Mouse (Mus musculus) frontal cortex, postnatal 36 days (tissue): Measurements from ENCODE around the gene Efhd2.

Experiments used
- DNase-seq, 2 experiments: peaks; one replicate each; pipeline ENCODE4 v3.0.0; 2022; ENCODE audit warnings: low spot score in 2 of 2

The Efhd2 gene

GRCm38 (mm10) chr4:141874601-141875460 is at the start of gene Efhd2:
Gene Efhd2 (minus strand): TSS chr4:141874920.
- DNase-seq: peak; percentile 76 to 78

- peak in 1 of 2 experiments; percentile 20 for DNase-seq
These were observed 49.2 kb upstream of the Efhd2 start for GRCm38 (mm10) chr4:141923961-141924360.

DNA sequence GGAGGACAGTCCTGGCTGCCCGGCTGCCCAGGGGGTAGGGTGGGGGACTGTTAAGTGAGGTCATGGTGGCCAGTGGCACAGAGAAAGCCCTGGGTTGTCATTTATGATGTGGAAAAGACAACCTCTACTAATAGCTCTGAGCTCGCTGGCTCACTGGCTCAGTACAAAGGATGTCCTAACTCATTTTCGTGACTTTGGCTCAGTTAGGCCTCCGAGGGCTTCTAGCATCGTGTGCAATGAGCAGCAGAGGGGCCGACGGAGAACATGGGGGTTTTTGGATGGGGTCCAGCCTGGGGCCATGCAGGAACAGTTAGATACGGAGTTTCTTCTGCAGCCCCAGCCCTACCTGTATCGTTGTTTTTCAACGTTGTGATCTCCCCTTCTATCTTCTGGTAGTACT is 45.7 kb upstream of the Efhd2 start:
- no peak for DNase-seq

DNA sequence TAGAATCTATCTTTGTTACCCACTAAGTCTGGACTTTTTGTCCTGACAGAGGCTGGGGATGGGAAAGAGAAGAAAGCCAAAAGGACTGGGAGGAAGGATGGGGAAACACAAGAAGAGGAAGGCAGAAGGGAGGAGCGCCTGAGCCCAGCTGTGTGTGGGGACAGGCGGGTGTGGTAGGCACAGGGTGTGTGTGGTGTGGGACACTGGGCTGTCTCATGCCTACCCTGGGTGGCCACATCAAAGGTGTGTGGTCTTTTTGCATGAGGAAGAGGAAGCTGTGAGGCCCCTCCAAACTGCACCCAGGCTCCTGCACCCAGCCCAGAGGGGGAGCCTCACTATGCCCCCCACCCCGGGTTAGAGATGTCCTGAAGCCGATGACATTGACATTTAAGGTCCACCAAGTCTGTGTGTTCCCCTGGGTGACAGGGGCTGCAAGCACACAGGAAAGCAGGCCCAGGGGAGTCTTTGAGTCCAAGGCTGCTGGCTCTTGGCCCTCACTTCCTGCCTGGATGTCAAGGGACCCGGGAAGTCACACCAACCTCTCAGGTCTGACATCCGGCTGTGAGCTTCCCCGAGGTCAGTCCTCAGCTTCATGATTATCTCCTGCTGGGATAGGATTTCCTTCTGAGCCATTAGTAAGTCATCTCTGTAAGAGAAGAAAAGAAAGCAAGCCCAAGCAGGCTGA is 43.2 kb upstream of the Efhd2 start:
- no peak for DNase-seq

DNA sequence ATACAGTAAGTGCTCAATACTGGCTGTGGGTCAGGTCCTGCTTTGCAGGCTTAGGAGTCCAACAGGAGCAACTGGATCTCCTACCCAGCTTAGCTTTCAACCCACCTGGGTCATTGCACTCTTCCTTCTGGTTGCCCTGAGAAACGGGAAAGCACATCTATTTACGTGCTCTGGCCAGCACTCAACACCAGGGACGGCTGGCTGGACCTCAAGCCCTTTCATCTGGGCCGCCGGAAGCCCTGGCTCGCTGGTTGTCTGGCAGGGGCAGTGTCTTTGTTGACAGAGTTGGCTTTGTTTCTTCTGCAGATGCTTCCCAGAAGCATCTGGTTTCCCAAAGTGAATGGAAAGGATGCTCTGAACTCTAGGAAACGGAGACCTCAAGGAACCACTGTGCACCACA is 39.3 kb upstream of the Efhd2 start:
- DNase-seq: peak in 1 of 2 experiments; percentile 31

- DNase-seq: no peak
These were observed 38.7 kb upstream of the Efhd2 start for GRCm38 (mm10) chr4:141913201-141913993.

- no peak for DNase-seq
These were observed 30.0 kb upstream of the Efhd2 start for GRCm38 (mm10) chr4:141904710-141905109.

- DNase-seq: no peak
These were observed 27.7 kb upstream of the Efhd2 start for GRCm38 (mm10) chr4:141902479-141902858.

DNA sequence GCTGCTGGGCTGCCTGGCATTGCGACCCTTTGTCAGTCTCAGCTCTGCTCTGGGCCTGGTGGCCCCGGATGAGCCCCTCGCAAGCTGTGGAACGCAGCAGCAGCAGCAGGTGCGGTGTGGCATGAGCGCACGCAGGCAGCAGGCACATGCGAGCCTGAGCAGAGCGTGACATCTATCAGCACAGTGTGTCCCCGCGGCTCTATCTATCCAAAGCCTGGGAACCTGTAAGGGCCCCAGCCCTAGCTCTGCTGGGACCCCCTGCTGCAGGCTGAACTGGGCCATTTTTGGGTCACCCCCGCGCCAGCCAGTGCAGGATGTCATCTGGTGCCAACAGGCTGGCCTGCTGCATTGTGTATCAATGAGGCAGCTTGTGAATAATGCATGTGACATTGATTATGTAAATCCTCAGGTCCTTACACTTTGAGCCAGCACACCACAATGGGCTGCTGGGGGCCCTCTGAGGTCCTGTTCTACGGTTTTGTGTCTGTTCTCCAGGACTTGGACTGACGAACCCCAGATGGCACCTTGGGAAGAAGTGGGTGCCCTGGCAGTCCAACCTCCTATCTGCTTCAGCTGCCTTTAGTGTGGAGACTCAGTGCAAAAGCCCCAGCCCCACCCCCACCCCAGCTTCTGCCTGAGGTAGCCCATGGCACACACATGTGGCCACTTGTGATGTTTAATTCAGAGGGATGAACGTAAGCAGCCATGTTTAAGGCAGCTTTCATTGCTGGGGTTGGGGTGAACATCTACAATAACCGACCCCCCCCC is 27.2 kb upstream of the Efhd2 start:
- no peak for DNase-seq

- no peak for DNase-seq
These were observed 25.7 kb upstream of the Efhd2 start for GRCm38 (mm10) chr4:141900421-141900820.

DNA sequence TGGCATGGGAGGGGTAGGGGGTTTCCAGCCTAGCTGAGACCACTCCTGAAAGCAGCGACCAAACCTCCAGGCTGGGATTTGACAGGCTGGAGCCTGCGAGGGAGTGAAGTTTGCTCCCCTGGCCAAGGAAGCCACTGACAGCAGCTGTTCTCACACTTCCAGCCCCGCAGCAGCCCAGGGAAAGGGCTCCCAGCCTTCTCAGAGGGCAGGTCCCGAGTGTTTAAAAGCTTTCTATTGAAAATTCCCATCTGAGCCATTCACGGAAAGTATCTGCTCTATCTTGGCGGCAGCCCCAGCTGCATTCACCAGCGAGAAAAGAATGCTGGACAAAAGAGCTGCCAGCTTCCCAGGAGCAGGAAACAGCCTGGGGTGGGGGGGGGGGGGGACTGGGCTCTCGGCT is 25.2 kb upstream of the Efhd2 start:
- no peak for DNase-seq

DNA sequence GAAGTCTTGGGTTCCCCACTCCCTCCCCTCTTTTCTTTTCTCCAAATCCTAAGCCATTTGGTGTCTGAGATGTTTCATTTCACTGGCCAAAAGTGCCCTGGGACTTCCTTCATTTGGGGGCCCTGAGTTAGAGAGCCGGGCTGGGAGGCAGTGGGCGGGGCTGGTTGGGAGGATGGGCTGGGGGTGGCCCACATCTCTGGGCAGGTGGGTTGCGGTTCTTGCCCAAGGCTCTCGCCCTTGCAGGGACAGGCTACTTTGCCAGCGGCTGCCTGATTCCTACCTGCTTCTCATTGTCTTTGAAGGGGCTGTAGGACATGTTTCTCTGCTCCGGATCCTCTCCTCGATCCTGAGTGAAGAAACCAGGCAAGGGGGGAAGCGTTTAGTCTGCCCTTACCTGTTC is 24.2 kb upstream of the Efhd2 start:
- DNase-seq: no peak

- DNase-seq: no peak
These were observed 23.1 kb upstream of the Efhd2 start for GRCm38 (mm10) chr4:141897838-141898237.

- no peak for DNase-seq
These were observed 22.5 kb upstream of the Efhd2 start for GRCm38 (mm10) chr4:141897225-141897624.

- no peak for DNase-seq
These were observed 21.1 kb upstream of the Efhd2 start for GRCm38 (mm10) chr4:141895772-141896171.

- DNase-seq: no peak
These were observed 18.6 kb upstream of the Efhd2 start for GRCm38 (mm10) chr4:141893157-141893784.

DNA sequence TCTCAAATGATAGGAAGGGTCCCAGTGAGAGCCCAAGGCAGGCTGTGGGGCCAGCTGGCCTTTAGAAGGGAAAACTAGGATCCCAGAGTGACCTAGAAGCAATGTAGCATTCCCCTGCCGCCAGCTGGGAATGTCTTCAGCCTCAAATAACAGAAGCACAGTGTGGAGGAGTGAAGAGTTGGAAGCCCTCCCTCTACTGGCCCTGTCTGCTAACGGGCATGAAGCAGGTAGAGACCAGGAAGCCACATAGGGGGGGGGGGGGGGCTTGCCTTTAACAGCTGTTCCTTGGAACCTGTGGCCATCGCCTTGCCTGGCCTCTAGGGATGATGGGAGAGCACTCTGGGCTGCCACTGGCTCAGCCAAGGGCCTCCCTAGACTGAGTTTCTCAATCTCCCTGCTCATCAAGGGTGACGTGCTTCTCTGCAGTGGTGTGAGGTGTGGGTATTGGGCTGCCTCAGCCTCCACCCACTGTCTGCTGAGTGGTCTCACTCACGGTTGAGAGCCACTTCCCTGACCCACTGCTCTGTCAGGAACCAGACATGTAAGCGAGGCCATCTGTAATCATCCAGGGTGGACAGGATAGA is 11.8 kb upstream of the Efhd2 start:
- DNase-seq: no peak

- DNase-seq: peak in 1 of 2 experiments; percentile 80
These were observed 10.7 kb upstream of the Efhd2 start for GRCm38 (mm10) chr4:141885451-141885850.

- no peak for DNase-seq
These were observed 8.1 kb upstream of the Efhd2 start for GRCm38 (mm10) chr4:141882858-141883257.

- no peak for DNase-seq
These were observed 7.2 kb upstream of the Efhd2 start for GRCm38 (mm10) chr4:141881950-141882349.
